Mouse (Mus musculus): ENCODE data around the gene Pde6h. TPM values are rescaled to one million over a fixed set of nuclear protein-coding genes. Genes with fewer than 3 reads are reported as not detected.

Pde6h gene
- polyA plus RNA-seq, 1 experiment, result 0.12 TPM

GRCm38 (mm10) chr6:136906283-136906936 lies 17.2 kb upstream of the Pde6h start:
- no peak overlapping the region for H3K4me3 ChIP-seq

GRCm38 (mm10) chr6:136906937-136907293 lies 16.7 kb upstream of the Pde6h start:
- Histone ChIP-seq H3K4me2 (ENCODE audit: low read depth) (no peak overlapping the region), H3K79me2 (ENCODE audit: control insufficient read depth, insufficient read depth) (no peaks in the 10 kb centered on the region), H3K4me3 (no peak overlapping the region), H3ac (ENCODE audit: control insufficient read depth, insufficient read length) (no peak overlapping the region), H3K27me3 (ENCODE audit: control insufficient read depth, insufficient read depth, insufficient read length) (no peaks in the 10 kb centered on the region), H3K36me3 (ENCODE audit: control insufficient read depth, insufficient read depth) (no peaks in the 10 kb centered on the region)
- TF ChIP-seq MYOG (IDR thresholded peaks at IDR 0.05; ENCODE audit: control insufficient read depth in 1 of 3, insufficient read depth in 1 of 3, insufficient read length in 2 of 3, low read depth in 2 of 3) (no peak), POLR2A (IDR thresholded peaks at IDR 0.05; ENCODE audit: insufficient read length, low read depth) (no peak), TCF12 (IDR thresholded peaks at IDR 0.05; ENCODE audit: insufficient read depth, poor library complexity, severe bottlenecking) (no peak), USF1 (IDR thresholded peaks at IDR 0.05; ENCODE audit: low read depth) (no peak), SRF (IDR thresholded peaks at IDR 0.05; ENCODE audit: control insufficient read depth, insufficient read length, low read depth) (no peak), CEBPB (IDR thresholded peaks at IDR 0.05; ENCODE audit: insufficient read depth, poor library complexity, severe bottlenecking) (no peak), MAX (IDR thresholded peaks at IDR 0.05; ENCODE audit: low read depth) (no peak), REST (IDR thresholded peaks at IDR 0.05; ENCODE audit: insufficient read depth, insufficient read length) (no peak), TCF3 (IDR thresholded peaks at IDR 0.05; ENCODE audit: insufficient read length, low read depth) (no peak), POLR2AphosphoS2 (IDR thresholded peaks at IDR 0.05; ENCODE audit: insufficient read length, low read depth) (no peak), MYOD1 (IDR thresholded peaks at IDR 0.05; ENCODE audit: control insufficient read depth in 1 of 3, insufficient read length in 2 of 3, low read depth in 2 of 3) (no peak), E2F4 (IDR thresholded peaks at IDR 0.05; ENCODE audit: insufficient read depth) (no peak)

More at GRCm38 (mm10) chr6:136906283-136906936, 17.2 kb upstream of the Pde6h start:
- TF ChIP-seq POLR2AphosphoS2 (IDR thresholded peaks at IDR 0.05; ENCODE audit: insufficient read length, low read depth) (no peak), USF1 (IDR thresholded peaks at IDR 0.05; ENCODE audit: low read depth) (no peak), MAX (IDR thresholded peaks at IDR 0.05; ENCODE audit: low read depth) (no peak), TCF3 (IDR thresholded peaks at IDR 0.05; ENCODE audit: insufficient read length, low read depth) (no peak), CEBPB (IDR thresholded peaks at IDR 0.05; ENCODE audit: insufficient read depth, poor library complexity, severe bottlenecking) (no peak), MYOG (IDR thresholded peaks at IDR 0.05; ENCODE audit: control insufficient read depth in 1 of 3, insufficient read depth in 1 of 3, insufficient read length in 2 of 3, low read depth in 2 of 3) (no peak), TCF12 (IDR thresholded peaks at IDR 0.05; ENCODE audit: insufficient read depth, poor library complexity, severe bottlenecking) (no peak), MYOD1 (IDR thresholded peaks at IDR 0.05; ENCODE audit: control insufficient read depth in 1 of 3, insufficient read length in 2 of 3, low read depth in 2 of 3) (peak in 1 of 3 experiments; percentile 5)
- no peak overlapping the region for H3K4me2 ChIP-seq (ENCODE audit: low read depth)
- no peaks in the 10 kb centered on the region for H3K79me2 ChIP-seq (ENCODE audit: control insufficient read depth, insufficient read depth)
- H3K27me3 ChIP-seq (ENCODE audit: control insufficient read depth, insufficient read depth, insufficient read length), result no peaks in the 10 kb centered on the region
- no peak overlapping the region for H3ac ChIP-seq (ENCODE audit: control insufficient read depth, insufficient read length)
- H3K36me3 ChIP-seq (ENCODE audit: control insufficient read depth, insufficient read depth), result no peaks in the 10 kb centered on the region

- TF ChIP-seq USF1 (IDR thresholded peaks at IDR 0.05; ENCODE audit: low read depth), result no peak
- TF ChIP-seq MYOG (IDR thresholded peaks at IDR 0.05; ENCODE audit: control insufficient read depth in 1 of 3, insufficient read depth in 1 of 3, insufficient read length in 2 of 3, low read depth in 2 of 3), result no peak
- no peak for TF ChIP-seq REST (IDR thresholded peaks at IDR 0.05; ENCODE audit: insufficient read depth, insufficient read length)
- TF ChIP-seq SRF (IDR thresholded peaks at IDR 0.05; ENCODE audit: control insufficient read depth, insufficient read length, low read depth), result no peak
- TF ChIP-seq POLR2A (IDR thresholded peaks at IDR 0.05; ENCODE audit: insufficient read length, low read depth), result no peak
- TF ChIP-seq CEBPB (IDR thresholded peaks at IDR 0.05; ENCODE audit: insufficient read depth, poor library complexity, severe bottlenecking), result no peak
- TF ChIP-seq E2F4 (IDR thresholded peaks at IDR 0.05; ENCODE audit: insufficient read depth), result no peak
- TF ChIP-seq MYOD1 (IDR thresholded peaks at IDR 0.05; ENCODE audit: control insufficient read depth in 1 of 3, insufficient read length in 2 of 3, low read depth in 2 of 3), result no peak
- no peak for TF ChIP-seq TCF3 (IDR thresholded peaks at IDR 0.05; ENCODE audit: insufficient read length, low read depth)
- TF ChIP-seq MAX (IDR thresholded peaks at IDR 0.05; ENCODE audit: low read depth), result no peak
- no peak for TF ChIP-seq POLR2AphosphoS2 (IDR thresholded peaks at IDR 0.05; ENCODE audit: insufficient read length, low read depth)
- TF ChIP-seq TCF12 (IDR thresholded peaks at IDR 0.05; ENCODE audit: insufficient read depth, poor library complexity, severe bottlenecking), result no peak
- no peak overlapping the region for H3ac ChIP-seq (ENCODE audit: control insufficient read depth, insufficient read length)
- H3K36me3 ChIP-seq (ENCODE audit: control insufficient read depth, insufficient read depth), result no peaks in the 10 kb centered on the region
- no peaks in the 10 kb centered on the region for H3K27me3 ChIP-seq (ENCODE audit: control insufficient read depth, insufficient read depth, insufficient read length)
- H3K79me2 ChIP-seq (ENCODE audit: control insufficient read depth, insufficient read depth), result no peaks in the 10 kb centered on the region
- no peak overlapping the region for H3K4me2 ChIP-seq (ENCODE audit: low read depth)
- no peak overlapping the region for H3K4me3 ChIP-seq
Measured at GRCm38 (mm10) chr6:136910247-136910890, 13.3 kb upstream of the Pde6h start.

GRCm38 (mm10) chr6:136912751-136913265 lies 10.8 kb upstream of the Pde6h start:
- Histone ChIP-seq H3K4me2 (ENCODE audit: low read depth) (no peak overlapping the region), H3K4me3 (no peak overlapping the region), H3K27me3 (ENCODE audit: control insufficient read depth, insufficient read depth, insufficient read length) (no peaks in the 10 kb centered on the region), H3ac (ENCODE audit: control insufficient read depth, insufficient read length) (no peak overlapping the region), H3K79me2 (ENCODE audit: control insufficient read depth, insufficient read depth) (no peaks in the 10 kb centered on the region), H3K36me3 (ENCODE audit: control insufficient read depth, insufficient read depth) (no peaks in the 10 kb centered on the region)
- TF ChIP-seq MYOD1 (IDR thresholded peaks at IDR 0.05; ENCODE audit: control insufficient read depth in 1 of 3, insufficient read length in 2 of 3, low read depth in 2 of 3), result no peak
- no peak for TF ChIP-seq E2F4 (IDR thresholded peaks at IDR 0.05; ENCODE audit: insufficient read depth)
- TF ChIP-seq CEBPB (IDR thresholded peaks at IDR 0.05; ENCODE audit: insufficient read depth, poor library complexity, severe bottlenecking), result no peak
- TF ChIP-seq MYOG (IDR thresholded peaks at IDR 0.05; ENCODE audit: control insufficient read depth in 1 of 3, insufficient read depth in 1 of 3, insufficient read length in 2 of 3, low read depth in 2 of 3), result no peak
- TF ChIP-seq TCF3 (IDR thresholded peaks at IDR 0.05; ENCODE audit: insufficient read length, low read depth), result no peak
- TF ChIP-seq MAX (IDR thresholded peaks at IDR 0.05; ENCODE audit: low read depth), result no peak
- no peak for TF ChIP-seq POLR2AphosphoS2 (IDR thresholded peaks at IDR 0.05; ENCODE audit: insufficient read length, low read depth)
- TF ChIP-seq USF1 (IDR thresholded peaks at IDR 0.05; ENCODE audit: low read depth), result no peak
- TF ChIP-seq POLR2A (IDR thresholded peaks at IDR 0.05; ENCODE audit: insufficient read length, low read depth), result no peak
